Mouse (Mus musculus) lung, postnatal 0 days (tissue): ENCODE data around the gene Syn3. TPM values are rescaled to one million over a fixed set of nuclear protein-coding genes. Genes with fewer than 3 reads are reported as not detected.

ENCODE experiments used
- ATAC-seq: fragments of 200-750 bp; cut with Nextera tagmentation; 2 replicates; pipeline ENCODE4 v1.8.0; 2017; ENCODE audit warnings: moderate library complexity
- DNase-seq: peaks from one replicate; pipeline ENCODE4 v3.0.0-alpha.2; 2016; ENCODE audit warnings: low spot score
- H3K27ac ChIP-seq: fragments of 300-500 bp; sonication (generic); 2 replicates; pipeline ENCODE4 v1.5.1; 2014; ENCODE audit warnings: antibody characterized with exemption, mild to moderate bottlenecking, low read length, mixed read lengths
- H3K27me3 ChIP-seq: fragments of 300-500 bp; sonication (generic); replicated peaks from 2 replicates; pipeline ENCODE4 v1.6.1; 2014; ENCODE audit warnings: low read length, mixed read lengths; ENCODE audit not compliant: insufficient read depth
- H3K36me3 ChIP-seq: fragments of 300-500 bp; sonication (generic); 2 replicates; pipeline ENCODE4 v1.6.1; 2014; ENCODE audit warnings: low read length, mixed read lengths; ENCODE audit not compliant: insufficient read depth
- H3K4me1 ChIP-seq: fragments of 300-500 bp; sonication (generic); 2 replicates; pipeline ENCODE4 v1.6.1; 2014; ENCODE audit warnings: antibody characterized with exemption, low read depth, low read length, mixed read lengths; ENCODE audit not compliant: insufficient read depth
- H3K4me2 ChIP-seq: fragments of 300-500 bp; sonication (generic); replicated peaks from 2 replicates; pipeline ENCODE4 v1.6.1; 2014; ENCODE audit warnings: low read depth, mild to moderate bottlenecking, low read length, moderate library complexity, mixed read lengths
- H3K4me3 ChIP-seq: fragments of 300-500 bp; sonication (generic); 2 replicates; pipeline ENCODE4 v1.5.1; 2014; ENCODE audit warnings: low read depth, low read length
- H3K9ac ChIP-seq: fragments of 300-500 bp; sonication (generic); replicated peaks from 2 replicates; pipeline ENCODE4 v1.6.1; 2014; ENCODE audit warnings: low read depth, mild to moderate bottlenecking
- H3K9me3 ChIP-seq: fragments of 300-500 bp; sonication (generic); 2 replicates; pipeline ENCODE4 v1.6.1; 2016; ENCODE audit warnings: low read length, mixed read lengths
- CTCF ChIP-seq: IDR thresholded peaks from 2 replicates; pipeline ENCODE4 v1.5.1; 2016; ENCODE audit warnings: antibody characterized with exemption, mild to moderate bottlenecking
- EP300 ChIP-seq: IDR thresholded peaks from 2 replicates; pipeline ENCODE4 v1.6.1; 2016; ENCODE audit warnings: antibody characterized with exemption, mild to moderate bottlenecking, control low read depth
- WGBS: fragments of 180-500 bp; shearing (Covaris S2); extraction: QIAGEN DNeasy Blood & Tissue Kit; methylation state at CpG from one replicate; pipeline ENCODE4 v1.1.7; 2014; 5-methylcytosine and 5-hydroxymethylcytosine counted together
- polyA plus RNA-seq: library from polyadenylated mRNA; unstranded; fragments of >200 nt; fragmentation: Nextera tagmentation; extraction: Ambion mirVana; gene quantifications from 2 replicates; pipeline ENCODE4 v1.2.1, GENCODE M21; 2015

Syn3 gene
- polyA plus RNA-seq, 1 experiment from 2014 or later = 0.72 TPM

DNA sequence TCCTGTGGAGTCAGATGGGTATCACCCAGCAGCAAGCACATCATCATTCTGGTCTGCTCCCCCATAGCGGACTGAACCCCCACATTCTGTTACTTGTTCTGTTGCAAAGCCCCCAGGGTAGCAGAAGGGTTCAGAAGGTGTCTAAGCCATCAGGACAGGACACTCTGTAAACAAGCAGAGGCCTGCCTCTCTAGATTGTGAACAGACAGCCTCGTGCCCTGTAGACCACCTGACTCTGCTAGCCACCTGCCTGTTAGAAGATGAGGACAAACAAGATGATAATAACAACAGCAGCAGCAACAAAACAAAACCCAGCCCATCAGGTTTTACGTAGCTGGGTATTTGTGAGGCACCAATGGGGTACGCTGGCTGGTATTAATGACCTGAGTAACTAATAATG lies 156.5 kb downstream of the Syn3 start:
- ATAC-seq = no peak
- H3K9ac ChIP-seq = no peak overlapping the region
- DNase-seq = no peak
- no peak overlapping the region for H3K4me2 ChIP-seq
- no peaks in the 10 kb centered on the region for H3K27me3 ChIP-seq
- no peak overlapping the region for H3K4me3 ChIP-seq
- no peak for TF ChIP-seq CTCF
- no peak; the same call in 1 of the 2 replicates for TF ChIP-seq EP300
- H3K27ac ChIP-seq = peak overlapping the region; percentile 65
- peaks cover 16% of the 10 kb centered on the region; the same call in 1 of the 2 replicates for H3K36me3 ChIP-seq
- H3K4me1 ChIP-seq = peaks cover 49% of the 10 kb centered on the region; the same call in 1 of the 2 replicates
- 76% methylated on average over 4 of the region's 4 CpGs for WGBS
- H3K9me3 ChIP-seq = no peaks in the 10 kb centered on the region

DNA sequence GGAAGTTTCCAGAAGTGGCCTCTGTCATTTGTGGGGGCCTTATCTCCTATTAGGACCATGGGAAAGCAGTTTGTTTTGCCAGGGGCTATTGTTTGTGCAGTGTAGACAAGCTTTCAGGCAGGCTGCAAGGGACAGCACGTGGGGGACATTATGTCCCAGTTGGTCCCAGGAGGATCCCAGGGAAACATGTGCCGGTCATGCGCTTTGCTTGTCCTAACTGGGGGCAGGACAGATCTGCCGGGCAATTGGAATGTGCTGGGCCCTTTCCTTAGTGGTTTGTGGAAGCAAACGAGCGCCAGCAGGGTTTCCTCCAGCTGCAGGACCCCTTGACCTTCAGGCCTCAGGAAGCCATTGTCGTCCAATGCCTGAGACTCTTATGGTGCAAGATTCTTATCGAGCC lies 157.1 kb downstream of the Syn3 start:
- Histone ChIP-seq H3K4me3 (no peak overlapping the region), H3K4me1 (peaks cover 50% of the 10 kb centered on the region; the same call in 1 of the 2 replicates), H3K27ac (peak overlapping the region; percentile 65), H3K9me3 (no peaks in the 10 kb centered on the region), H3K4me2 (no peak overlapping the region), H3K27me3 (no peaks in the 10 kb centered on the region), H3K36me3 (peaks cover 16% of the 10 kb centered on the region; the same call in 1 of the 2 replicates), H3K9ac (no peak overlapping the region)
- DNase-seq (peak; percentile 69), ATAC-seq (peak; percentile 36)
- TF ChIP-seq EP300 (peak; percentile 34; the same call in 1 of the 2 replicates), CTCF (no peak)
- 11% methylated on average over 8 of the region's 8 CpGs for WGBS

DNA sequence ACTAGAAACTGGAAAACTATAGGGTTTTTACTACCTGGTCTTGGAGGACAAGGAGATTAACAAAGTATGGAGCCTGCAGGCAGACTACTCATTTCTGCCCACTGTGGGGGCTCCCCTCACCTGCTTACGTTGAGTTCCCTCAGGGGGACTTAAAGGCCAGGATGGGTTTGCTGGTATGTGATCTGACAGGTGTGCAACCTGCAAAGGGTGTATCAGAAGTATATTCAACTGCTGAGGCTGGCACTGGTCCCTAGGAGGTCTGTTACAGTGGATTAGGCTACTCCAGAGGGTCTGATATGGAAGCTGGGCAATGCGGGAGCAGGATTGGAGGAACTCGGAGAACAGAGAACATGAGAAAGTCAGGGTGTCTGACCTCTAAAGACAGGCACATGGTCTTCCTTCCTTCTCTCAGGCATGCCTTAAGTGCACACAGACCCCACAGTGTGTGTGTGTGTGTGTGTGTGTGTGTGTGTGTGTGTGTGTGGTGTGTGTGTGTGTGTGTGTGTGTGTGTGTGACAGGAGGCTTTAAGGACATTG lies 157.6 kb downstream of the Syn3 start:
- no peak overlapping the region for H3K4me2 ChIP-seq
- peak overlapping the region; percentile 65 for H3K27ac ChIP-seq
- no peak overlapping the region for H3K9ac ChIP-seq
- peaks cover 11% of the 10 kb centered on the region; the same call in 1 of the 2 replicates for H3K36me3 ChIP-seq
- WGBS = 71% methylated on average over 3 of the region's 3 CpGs
- no peak for DNase-seq
- ATAC-seq = no peak
- H3K9me3 ChIP-seq = no peaks in the 10 kb centered on the region
- no peak overlapping the region for H3K4me3 ChIP-seq
- peaks cover 55% of the 10 kb centered on the region; the same call in 1 of the 2 replicates for H3K4me1 ChIP-seq
- no peaks in the 10 kb centered on the region for H3K27me3 ChIP-seq
- no peak for TF ChIP-seq EP300

DNA sequence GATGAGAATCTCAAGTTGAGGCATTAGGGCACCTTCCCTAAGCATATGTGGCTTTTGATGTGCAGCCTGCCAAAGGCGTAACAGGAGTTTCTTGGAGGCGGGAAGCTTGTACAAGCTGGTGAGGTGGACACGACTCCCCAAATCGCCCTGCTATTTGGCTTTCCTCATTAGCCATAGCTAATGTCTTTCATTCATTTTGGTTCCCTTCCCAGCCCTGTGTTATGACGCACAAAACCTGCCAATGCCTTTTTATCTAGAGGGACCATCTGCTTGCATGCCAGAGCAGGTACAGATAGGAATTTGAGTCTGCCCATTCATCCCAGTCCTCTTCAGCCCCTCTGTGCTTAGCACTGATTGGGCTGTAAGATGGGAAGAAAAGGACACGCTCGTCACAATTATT lies 158.3 kb downstream of the Syn3 start:
- WGBS = 79% methylated on average over 7 of the region's 7 CpGs
- H3K4me1 ChIP-seq = peaks cover 61% of the 10 kb centered on the region; the same call in 1 of the 2 replicates
- H3K27ac ChIP-seq = peak overlapping the region; percentile 88
- no peak overlapping the region for H3K4me2 ChIP-seq
- H3K9ac ChIP-seq = no peak overlapping the region
- no peak overlapping the region for H3K4me3 ChIP-seq
- H3K27me3 ChIP-seq = no peaks in the 10 kb centered on the region
- ATAC-seq (no peak), DNase-seq (no peak)
- no peak for TF ChIP-seq EP300
- TF ChIP-seq CTCF = no peak
- no peaks in the 10 kb centered on the region for H3K9me3 ChIP-seq
- peaks cover 11% of the 10 kb centered on the region; the same call in 1 of the 2 replicates for H3K36me3 ChIP-seq

DNA sequence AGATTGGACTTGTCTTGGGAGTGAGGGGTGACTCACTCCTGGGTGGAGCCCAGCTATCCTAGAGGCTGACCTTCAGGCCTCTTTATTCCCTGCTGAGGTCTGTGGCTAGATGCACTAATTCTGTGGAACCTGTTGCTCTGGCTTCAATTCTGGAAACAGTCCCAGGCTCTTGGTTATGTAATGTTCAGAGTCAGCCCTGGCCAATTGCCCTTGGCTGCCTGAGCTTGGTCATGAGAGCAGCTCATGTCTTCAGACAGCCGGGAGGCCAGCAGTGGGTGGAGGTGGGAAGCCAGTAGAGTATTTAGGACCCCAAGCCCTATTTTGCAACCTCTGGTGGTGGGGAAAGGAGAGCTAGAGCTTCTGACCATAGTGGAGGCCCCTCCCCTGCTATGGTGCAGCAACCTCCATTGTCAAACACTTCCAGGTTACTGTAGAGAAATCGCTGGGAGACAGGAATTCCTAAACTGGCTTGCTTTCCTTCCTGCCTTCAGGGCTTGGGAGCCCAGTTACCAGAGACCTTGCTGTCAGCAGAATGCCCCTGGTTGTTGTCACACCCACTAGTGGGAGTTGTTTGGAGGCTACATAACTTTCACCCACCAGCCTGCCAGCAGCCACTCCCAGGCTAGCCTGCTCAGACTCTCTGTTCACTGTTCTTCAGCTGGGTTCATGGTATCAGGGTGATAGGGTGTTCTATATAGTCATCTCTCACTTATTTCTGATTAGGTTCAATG lies 158.9 kb downstream of the Syn3 start:
- H3K27me3 ChIP-seq = no peaks in the 10 kb centered on the region
- WGBS = 16% methylated on average over 2 of the region's 2 CpGs
- TF ChIP-seq CTCF (peak; percentile 7; the same call in 1 of the 2 replicates), EP300 (peak; percentile 82)
- ATAC-seq (peak; percentile 82), DNase-seq (peak; percentile 95)
- peaks cover 11% of the 10 kb centered on the region; the same call in 1 of the 2 replicates for H3K36me3 ChIP-seq
- H3K9ac ChIP-seq = no peak overlapping the region
- H3K27ac ChIP-seq = peak overlapping the region; percentile 88
- no peak overlapping the region for H3K4me3 ChIP-seq
- H3K9me3 ChIP-seq = no peaks in the 10 kb centered on the region
- H3K4me1 ChIP-seq = peaks cover 61% of the 10 kb centered on the region; the same call in 1 of the 2 replicates
- H3K4me2 ChIP-seq = no peak overlapping the region

DNA sequence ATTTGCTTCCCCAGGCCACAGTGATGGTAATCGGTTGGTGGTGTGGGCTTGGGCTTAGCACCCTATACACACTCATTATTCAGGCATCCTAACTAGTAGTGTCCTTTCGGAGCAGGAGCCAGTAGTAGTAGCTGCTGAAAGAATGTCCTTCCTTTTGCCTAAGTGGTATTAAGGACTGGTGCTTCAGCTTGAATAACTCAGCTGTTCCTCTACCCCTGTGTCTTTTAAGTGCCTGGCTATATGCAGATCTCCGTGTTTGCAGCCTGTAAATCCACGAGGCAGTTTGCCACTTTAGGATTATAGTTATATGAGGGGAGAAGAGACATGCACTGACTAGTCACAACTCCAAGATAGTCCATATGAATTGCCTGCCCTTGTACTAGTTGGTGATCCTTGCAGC lies 159.6 kb downstream of the Syn3 start:
- Histone ChIP-seq H3K9ac (no peak overlapping the region), H3K27me3 (no peaks in the 10 kb centered on the region), H3K4me1 (peaks cover 59% of the 10 kb centered on the region; the same call in 1 of the 2 replicates), H3K9me3 (no peaks in the 10 kb centered on the region), H3K27ac (peak overlapping the region; percentile 88), H3K36me3 (peaks cover 8% of the 10 kb centered on the region; the same call in 1 of the 2 replicates), H3K4me3 (no peak overlapping the region), H3K4me2 (no peak overlapping the region)
- ATAC-seq (peak; percentile 9), DNase-seq (no peak)
- WGBS = 59% methylated on average over 4 of the region's 4 CpGs
- no peak for TF ChIP-seq CTCF
- no peak for TF ChIP-seq EP300
